Mouse (Mus musculus) lung, postnatal 25 days (tissue): Measurements from ENCODE around the gene Engase.
A peak's percentile ranks its signal among the peaks of the same experiment; 100 is the strongest.

ENCODE experiments used
- DNase-seq: peaks from one replicate; pipeline ENCODE4 v3.0.0; 2022; ENCODE audit warnings: low spot score

Engase gene

DNA sequence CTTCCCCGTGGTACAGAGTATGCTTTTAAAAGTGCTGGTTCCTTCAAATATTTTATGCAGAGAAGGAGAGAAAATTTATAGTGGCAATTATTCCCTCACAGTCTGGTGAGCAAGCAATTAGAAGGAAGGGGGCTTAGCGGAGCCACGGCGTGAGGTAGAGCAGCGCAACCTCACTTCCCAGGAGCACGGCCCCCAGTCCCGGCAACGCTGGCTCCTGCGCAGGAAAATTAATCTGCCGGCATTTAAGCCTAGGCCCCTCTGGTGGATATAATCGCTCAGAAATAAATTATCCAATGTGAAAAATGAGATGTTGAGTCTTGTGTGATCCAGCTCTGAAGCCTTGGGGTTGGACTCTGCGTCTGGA lies 12.3 kb downstream of the Engase start:
- DNase-seq = no peak

DNA sequence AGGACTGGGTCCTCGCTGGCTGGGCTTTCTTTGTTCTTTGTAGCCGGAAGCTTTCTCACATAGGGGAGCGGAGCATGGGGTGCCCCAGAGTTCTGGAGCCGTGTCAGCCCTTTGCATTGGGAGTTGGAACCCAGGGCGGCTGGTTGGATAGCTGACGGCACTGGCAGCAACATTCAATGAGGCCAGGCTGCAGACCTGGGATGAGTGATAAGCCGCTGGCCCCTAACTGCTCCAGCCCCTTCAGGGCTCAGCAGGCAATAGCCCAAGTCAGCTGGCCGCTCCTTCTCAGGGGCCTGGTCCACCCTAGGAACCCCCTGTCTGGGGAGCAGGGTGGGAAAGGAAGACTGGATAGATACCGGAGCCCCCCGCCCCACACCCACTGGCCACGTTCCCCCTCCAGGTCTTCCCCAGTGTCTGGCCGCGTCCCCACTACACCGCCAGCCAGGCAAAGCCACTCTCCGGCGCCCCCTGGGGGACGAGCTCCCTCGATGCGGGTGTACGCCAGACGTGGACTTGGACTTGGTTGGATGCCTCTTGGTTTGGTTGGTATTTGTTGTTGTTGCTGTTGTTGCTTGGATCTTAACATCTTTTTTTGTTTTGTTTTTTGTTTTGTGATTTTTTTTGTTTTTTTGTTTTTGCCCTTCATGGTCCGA lies 14.1 kb downstream of the Engase start:
- DNase-seq = peak; percentile 73

DNA sequence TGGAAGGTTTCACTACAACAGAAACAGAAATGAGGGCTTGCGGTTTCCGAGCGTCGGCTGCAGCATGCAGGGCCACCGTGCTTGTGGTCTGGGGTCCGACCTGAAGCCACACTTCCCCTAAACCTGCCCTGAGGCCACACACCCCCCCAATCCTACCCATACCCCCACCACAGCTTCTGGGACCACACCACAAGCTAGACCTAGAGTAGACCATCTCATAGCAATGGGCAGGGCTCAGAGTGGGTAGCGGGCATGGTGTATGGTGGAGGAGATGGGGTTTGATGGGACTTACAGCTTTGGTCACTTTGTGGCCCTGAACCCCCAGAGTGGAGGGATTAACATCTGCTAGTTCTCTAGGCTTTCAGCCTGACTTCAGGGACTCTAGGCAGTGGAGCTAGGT lies 14.6 kb downstream of the Engase start:
- DNase-seq = no peak

DNA sequence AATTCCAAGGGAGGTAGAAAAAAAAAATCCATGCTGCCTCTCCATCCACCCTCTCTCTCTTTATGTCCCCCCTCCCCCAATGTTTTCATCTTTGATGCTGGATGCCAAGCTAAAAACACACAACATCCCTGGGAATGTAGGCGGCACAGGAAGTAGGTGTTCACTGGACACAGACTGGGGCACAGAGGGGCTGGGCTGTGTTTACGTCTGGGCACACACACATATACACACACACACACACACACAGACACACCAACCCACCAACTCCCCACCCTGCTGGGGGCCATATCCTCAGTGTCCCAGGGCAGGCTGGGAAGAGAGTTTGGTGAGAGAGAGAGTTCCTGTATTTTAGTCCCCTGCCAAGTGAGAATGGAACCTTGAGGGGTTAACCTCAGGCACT lies 16.8 kb downstream of the Engase start:
- peak; percentile 17 for DNase-seq

DNA sequence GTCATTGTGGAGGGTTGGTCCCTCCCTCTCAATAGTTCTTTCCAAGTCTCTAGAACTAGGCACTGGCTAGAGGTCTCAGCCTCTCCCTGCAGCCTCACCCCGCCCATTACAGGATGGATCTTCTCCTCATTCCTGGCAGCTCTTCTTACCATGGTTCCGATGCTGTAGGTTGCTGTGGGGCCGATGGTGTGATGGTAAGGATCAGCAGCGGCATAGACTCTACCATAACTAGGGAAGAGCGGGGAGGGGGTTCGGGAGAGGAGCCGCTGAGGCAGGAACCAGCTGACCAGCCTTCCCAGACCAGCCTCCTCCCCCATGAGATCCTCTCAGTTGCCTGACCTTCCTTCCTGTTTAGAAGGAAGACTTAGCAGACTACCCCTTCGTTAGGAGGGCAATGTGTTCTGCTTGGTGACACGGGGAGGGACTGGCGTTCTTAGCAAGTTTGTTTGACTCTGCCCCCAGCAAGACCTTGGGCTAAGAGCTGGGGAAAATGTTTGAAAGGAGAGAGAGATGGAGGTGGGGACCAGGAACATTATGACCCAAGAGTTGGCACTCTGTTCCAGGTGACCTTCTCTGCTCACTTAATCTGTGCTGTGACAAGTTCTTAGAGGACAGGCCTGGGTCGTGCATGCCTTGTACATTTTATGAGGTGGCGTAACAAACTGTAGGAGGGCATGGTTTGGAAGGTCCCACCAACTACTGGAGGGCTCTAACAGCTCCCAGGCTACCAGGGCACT lies 17.5 kb downstream of the Engase start:
- no peak for DNase-seq

DNA sequence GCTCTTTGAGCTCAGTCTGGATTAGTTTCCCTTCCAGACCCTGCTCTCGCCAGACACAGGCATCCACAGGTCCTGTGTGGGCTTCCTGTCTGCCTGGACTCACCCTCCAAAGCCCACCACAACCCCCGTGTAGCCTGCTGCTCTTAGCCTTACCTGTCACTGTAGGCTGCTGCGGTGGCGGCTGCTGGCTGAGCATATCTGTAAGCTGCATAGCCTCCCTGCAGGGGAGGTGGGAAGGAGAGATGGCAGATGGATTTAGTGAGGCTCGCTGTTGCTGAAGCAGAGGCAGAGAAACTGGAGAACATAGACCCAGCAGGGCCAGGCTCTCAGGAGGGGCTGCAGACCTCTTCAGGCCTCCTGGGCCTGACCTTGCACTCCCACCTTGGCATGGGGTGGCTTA lies 18.4 kb downstream of the Engase start:
- no peak for DNase-seq

DNA sequence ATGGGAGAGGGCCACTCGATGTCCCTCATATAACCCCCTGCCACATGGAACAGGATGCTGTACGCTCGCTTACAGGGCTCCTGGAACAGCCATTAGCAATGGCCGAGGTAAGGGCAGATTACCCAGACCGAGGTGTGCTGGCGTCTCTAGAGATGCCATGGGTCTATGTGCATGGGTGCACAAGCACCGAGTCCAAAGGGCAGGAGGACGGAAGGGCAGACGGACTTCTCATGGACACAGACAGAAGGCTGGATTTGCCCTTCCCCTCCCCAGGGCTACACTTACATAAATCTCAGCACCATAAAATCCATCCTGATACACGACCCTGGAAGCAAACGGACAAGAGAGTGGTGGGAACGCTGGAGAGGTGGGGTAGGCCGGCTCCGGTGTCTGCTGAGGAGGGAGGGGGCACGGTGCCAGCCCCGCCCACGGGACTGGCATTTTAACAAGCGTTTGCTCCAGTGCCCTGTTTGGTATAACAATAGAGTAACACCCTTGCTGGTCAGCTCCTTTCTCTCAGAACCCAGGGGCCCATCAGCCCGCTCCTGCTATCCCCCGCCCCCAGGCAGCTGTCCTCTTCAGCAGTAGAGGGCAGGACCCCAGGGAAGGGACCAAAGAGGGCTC lies 19.5 kb downstream of the Engase start:
- DNase-seq = no peak

DNA sequence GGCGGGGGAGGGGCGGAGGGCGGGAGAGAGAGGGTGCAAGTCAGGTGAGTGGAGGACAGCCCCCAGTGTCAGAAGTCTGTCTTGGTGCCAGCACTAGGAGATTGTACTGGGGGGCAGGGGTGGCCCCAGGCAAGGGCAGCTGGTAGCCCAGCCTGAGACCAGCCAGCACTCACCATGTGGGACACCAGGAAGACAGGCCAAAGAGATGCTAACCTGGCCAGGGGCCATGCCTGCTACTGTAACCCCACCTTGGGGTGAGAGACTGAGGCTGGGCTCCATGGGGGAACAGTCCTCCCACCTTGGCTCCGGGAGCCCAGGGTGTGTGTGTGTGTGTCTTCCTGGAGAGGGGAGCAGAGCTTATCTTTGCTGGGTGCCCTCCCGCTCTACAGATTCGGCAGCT lies 26.4 kb downstream of the Engase start:
- DNase-seq = no peak

DNA sequence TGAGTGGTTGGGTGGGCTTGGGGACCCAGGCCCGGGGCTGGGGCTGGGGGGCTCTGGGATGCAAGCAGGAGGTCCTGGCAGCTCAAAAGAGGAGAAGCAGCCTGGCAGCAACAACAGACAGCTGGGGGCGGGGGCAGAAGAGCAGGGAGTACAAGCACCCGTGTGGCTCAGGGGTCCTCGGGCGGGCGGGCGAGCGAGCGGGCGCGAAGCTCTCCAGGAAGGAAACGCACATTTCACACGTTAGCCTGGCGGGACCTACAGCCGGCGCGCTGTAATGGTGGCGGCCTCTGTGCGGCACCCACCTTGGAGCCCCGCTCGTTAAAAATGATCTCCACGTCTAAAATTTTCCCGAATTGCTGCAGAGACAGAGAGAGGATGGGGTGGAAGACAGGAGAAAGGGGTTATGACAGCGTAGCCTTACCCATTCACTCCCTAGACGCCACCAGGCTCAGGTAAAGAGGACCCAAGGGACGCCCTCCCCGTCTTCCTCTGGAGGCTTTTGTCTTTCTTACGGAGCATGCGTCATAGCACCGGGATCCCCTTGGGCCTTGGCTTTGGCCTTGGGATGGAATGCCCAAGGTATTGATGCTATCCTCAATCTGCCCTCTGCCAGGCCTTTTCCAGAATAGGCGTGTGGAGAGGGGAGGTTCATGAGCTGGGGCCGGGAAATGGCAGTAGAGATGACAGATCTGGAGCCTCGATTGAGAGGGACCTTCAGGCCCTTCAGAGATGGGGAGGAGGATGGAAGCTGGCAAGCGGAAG lies 27.0 kb downstream of the Engase start:
- DNase-seq = no peak

DNA sequence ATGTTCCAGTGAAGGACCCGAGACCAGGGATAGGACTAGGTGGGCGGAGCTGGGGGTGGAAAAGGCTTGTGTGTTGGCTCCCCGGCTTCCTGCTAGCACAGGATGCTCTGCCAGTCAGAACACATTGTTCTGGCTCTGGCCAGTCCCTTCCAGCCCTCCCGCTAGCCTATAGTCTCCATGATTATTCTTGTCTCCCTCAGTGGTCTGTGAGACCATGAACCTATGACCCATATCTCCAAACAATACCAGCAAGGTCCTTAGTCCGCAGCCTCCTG lies 27.5 kb downstream of the Engase start:
- peak; percentile 28 for DNase-seq

DNA sequence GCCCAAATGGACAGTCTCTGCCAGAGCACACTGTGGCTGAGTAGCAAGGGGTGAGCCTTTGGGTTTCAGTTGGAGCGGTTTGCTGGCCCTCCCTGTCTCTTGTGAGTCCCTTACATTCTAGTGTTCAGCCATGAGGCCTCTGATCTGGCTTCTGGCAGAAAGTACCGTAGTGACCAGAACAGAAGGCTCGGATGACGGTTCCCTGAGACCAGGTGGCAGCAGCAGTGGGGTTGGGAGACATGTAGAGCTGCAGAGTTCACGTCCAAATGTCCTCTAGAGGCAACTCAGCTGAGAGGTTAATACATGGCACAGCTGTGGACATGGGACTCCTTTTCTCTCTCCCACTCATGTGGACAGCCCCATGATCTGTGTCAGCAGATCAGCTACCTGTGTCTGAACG lies 30.5 kb downstream of the Engase start:
- no peak for DNase-seq

DNA sequence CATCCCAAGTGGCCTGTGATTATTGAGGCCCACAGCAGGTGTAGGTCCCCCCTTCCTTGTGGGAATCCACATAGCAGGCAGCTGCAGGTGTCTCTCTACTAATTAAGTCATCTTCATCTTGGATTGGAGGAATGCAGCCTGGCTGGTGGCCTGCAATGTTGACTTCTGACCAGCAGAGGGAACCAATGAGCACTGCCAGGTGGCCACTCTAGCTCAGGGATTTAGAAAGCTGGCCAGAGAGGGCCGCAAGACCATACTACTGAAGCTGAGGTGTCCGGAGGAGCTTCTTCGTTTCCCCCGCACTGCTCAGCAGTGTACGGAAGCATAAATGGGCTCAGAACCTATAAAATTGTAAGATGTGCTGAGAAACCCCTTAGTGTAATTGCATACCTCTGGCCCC lies 31.3 kb downstream of the Engase start:
- DNase-seq = peak; percentile 64

DNA sequence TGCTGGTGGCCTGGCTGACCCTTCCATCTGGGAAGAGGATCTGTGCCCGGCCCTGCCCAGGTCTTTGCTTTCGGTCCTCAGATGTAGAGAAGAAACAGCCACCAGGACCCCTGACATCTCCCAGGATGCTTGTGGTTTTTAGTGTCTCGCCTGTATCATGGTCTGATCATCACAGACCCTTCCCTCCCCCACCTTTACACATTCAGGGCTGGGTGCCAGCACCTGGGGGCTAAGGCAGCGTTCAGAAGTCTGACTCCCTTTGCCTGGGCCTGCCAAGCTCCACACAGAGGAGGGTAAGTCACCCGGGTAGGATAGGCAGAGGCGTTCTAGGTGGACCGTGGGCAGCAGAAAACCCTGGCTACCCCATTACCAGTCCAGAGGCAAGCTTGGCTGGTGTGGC lies 31.7 kb downstream of the Engase start:
- DNase-seq = no peak

DNA sequence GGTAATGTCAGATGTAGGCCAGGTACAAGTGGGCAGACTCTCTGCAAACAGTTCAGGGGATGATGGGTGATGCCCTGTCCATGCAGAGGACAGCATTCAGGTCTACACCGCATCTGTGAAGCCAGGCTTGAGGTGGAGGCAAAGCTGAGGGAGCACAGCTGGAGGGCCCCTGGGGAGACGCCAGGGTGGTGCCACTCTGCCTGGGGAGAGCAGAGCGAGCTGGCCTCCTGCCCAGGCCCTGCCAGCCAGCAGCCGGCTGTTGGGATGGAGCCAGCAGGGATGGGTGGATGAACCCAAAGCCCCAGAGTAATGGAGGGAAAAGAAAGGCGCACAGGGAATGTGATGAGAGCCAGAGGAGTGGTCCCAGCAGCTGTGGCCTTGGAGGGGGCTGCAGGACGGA lies 35.2 kb downstream of the Engase start:
- DNase-seq = no peak

DNA sequence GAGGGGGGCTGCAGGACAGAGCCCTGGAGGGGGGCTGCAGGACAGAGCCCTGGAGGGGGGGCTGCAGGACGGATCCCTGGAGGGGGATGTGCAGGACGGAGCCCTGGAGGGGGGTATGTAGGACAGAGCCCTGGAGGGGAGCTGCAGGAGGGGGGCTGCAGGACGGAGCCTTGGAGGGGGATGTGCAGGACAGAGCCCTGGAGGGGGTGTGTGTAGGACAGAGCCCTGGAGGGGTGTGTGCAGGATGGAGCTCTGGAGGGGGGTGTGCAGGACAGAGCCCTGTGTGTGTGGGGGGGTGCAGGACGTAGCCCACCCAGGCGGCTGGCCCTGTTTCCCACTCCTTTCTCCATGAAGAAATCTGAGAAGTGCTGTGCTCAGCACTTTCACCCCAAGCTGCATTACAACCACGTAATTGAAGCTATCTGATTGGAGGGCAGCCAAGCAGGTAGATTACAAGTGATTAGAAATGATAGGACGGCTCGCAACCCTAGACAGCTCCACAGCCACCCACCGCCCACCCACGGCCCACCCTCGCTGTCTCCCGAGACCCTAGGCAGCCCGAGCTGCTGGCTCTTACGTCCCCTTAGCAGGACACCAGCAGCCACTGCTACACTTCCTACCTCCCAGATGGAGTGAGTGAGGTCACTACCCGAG lies 35.8 kb downstream of the Engase start:
- DNase-seq = no peak

DNA sequence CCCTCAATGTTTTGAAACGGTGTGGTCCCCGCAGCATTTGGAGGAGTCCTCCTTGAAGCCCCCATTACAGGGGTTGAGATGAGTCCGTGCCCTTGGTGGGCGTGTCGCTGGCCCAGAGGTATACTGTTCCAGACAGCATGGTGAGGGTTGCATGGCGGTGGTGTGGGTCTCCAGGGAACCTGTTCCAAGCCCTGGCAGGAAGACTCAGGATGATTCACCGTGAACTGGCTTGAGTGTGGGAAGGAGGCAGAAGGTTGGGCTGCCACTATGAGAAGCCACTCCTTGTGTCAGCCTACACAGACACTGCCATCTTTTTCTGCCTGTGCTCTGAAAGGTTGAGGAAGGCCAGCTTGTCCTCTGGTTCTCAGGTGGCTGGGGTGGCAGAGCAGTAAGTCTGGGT lies 41.3 kb downstream of the Engase start:
- DNase-seq = no peak

DNA sequence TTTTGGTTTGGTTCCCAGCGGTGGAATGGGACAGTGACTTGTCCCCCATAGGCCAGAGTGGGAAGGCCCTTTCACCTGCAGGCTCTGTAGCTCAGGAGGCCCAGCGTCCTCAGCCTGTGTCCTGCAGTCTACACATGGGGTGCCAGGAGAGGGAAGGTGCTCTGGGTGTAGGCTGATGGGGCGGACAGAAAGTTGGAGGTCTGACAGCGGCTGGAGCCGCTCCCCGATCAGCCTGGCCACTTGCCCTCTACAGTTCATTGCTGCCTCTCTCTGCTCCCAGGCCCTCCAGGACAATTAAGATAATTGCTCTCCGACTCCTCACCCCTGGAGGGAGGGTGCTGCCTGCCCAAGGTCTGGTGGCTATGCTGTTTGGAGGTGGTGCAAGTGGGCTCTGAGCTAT lies 42.1 kb downstream of the Engase start:
- DNase-seq = no peak

DNA sequence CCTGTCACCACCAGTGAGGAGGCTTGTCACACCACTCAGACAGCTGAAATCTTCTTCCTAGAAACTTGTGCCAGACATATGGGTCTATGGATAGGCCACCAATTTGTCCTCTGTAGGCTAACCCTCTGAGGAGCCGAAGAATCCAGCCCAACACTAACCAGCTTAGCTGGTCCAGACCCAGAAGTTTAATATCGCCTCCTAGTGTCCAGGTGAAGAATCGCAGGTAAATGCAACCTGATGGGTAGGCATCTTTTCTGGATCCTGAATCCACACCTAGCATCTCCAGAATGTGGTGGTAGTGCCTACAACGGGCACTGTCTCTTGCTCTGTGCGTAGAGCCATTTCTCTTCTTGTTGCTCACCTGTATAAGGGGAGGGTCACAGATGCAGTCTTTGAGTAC lies 43.6 kb downstream of the Engase start:
- DNase-seq = no peak

DNA sequence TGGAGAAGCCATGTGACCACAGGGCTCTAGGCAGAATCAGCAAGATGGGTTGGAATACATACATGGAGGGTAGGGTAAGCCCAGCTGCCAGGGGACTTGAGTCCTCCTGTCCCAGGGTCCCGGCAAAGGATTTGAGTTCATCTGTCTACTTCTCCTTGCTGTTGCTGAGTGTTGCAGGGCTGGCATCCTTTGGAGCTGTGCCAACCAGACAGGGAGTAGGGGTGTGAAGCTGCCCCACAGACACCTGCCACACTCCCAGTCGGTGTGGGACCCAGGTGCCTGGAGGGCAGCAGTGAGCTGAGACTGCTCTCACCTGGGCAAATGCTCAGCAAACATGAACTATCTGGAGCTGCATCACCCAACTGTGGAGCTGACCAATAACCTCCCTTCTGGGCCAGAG lies 44.3 kb downstream of the Engase start:
- no peak for DNase-seq

DNA sequence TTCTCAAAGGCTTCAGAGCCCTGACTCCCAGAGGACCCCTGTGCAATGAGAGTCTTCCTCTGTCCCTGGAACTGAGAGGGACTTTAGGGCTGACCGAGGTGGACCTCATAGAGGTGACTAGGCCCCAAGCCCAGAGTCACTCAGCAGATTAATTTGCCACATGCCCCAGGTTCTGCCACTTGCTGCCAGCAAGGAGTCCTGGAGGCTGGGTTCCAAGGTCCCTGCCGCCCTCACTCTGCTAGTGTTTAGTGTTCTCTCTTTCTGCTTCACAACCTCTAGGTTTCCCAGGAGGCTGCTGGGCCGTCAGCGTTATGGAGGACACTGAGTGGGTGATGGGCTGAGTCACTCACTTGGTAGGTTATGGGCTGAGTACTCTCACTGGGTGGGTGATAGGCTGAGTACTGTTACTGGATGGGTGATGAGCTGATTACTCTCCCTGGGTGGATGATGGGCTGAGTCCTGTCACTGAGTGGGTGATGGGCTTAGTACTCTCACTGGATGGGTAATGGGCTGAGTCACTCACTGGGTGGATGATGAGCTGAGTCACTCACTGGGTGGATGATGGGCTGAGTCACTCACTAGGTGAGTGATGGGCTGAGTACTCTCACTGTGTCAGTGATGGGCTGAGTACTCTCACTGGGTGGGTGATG lies 47.0 kb downstream of the Engase start:
- DNase-seq = no peak

DNA sequence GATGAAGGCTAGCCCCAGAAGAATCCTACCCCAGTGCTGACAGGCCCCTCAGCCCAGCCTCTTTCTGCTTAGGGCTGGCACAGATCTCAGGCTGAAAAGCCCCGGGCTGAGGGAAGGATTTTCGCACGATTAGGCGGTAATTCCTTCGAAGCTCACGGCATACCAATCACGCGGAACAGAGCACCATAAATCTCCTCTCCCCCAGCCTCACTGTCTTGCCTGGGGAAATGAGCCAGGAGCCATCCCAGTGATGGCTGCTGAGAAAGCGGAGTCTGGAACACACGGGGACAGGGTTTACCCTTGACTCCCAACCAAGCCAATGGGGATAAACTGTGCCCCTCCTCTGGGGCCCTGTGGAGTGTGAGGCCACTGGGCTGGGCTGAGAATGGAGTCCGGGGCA lies 48.4 kb downstream of the Engase start:
- no peak for DNase-seq

DNA sequence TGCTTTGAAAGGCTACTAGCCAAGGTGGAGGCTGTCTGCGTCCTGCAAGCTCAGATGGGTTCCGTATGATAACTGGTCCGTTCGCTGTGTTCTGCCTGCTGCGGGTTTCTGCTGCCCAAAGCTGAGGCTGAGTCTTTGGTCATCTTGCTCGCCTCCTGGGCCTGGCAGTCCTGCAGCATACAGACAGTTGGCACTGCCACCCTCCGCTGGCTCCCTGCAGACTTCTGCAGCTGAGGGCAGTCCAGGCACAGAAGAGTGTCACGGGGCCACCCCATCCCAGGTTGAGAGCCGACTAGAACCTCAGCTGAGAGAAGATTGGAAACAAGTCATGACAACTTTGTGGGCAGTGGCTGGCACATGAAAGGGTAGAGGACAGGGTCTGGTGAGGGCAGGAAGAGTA lies 52.1 kb downstream of the Engase start:
- DNase-seq = no peak
